Mouse (Mus musculus) common myeloid progenitor, adult 5-6 weeks (primary cell): ENCODE data around the gene Mroh3. TPM values are rescaled to one million over a fixed set of nuclear protein-coding genes. Genes with fewer than 3 reads are reported as not detected.

Experiments used
- ATAC-seq: replicated peaks from 2 replicates; pipeline ENCODE4 v1.8.0; 2016; ENCODE audit warnings: low read depth, mild to moderate bottlenecking, moderate TSS enrichment, inconsistent platforms; ENCODE audit not compliant: poor library complexity, severe bottlenecking
- total RNA-seq: library from RNA; stranded (forward); fragments of 200-1000, 187-1606 nt; gene quantifications from 2 replicates; pipeline ENCODE4 v1.2.3, GENCODE M21; 2017

Gene Mroh3
- total RNA-seq, 1 experiment from 2014 or later, result not detected

DNA sequence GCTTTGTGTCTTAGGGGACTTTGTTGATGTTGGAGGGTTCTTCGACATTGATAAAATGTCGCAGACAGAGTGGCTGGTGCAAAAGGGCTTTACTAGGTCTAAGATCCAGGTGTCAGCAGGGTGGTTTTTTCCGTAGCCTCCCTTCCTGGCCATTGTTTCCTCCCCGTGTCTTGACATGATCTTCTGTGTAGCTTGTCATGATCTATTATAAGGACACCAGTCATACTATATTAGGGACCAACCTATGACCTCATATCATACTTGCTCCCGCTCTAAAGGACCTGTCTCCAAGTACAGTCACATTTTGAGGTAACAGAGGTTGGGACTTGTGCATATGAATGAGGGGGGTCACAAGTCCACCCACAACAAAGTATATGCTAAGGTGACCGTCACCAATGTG is 51.7 kb downstream of the Mroh3 start:
- no peak for ATAC-seq

GRCm38 (mm10) chr1:136160297-136160696 is 52.3 kb downstream of the Mroh3 start:
- ATAC-seq, result no peak

DNA sequence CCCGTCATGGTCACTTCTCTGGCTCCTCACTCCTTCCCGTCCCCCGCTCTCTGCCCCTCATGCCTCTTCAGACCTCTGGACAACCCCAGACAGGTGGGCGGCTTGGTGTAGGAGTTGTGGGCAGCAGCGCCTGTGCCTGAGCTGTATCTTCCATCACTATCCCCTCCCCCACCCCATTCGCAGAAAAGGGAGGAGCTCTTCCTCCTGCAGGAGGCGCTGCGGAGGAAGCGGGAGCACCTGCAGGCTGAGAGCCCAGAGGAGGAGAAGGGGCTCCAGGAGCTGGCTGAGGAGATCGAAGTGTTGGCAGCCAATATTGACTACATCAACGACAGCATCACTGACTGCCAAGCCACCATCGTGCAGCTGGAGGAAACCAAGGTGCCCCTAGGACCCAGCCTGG is 52.8 kb downstream of the Mroh3 start:
- ATAC-seq, result no peak

GRCm38 (mm10) chr1:136156951-136157350 is 55.7 kb downstream of the Mroh3 start:
- ATAC-seq, result no peak

- no peak for ATAC-seq
These were observed 56.3 kb downstream of the Mroh3 start for GRCm38 (mm10) chr1:136156304-136156703.

DNA sequence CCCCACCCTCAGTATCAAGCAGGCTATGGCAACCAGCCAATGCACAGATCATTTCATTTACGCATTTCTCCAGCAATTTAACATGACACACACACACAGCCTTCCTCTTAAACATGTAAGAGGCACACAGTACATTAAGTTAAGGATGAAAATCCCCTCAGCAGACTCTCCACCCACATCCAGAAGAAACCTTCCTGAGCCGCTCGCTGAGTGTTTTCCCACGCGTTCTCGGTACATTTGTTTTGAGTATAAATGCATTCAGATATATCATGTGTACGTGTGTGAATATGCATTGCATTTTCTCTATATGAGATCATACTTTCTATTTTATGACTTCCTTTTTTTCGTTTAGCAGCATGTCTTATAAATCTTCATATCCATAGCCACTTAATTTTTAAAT is 61.3 kb downstream of the Mroh3 start:
- no peak for ATAC-seq

GRCm38 (mm10) chr1:136149702-136150101 is 62.9 kb downstream of the Mroh3 start:
- no peak for ATAC-seq

- no peak for ATAC-seq
These were observed 69.1 kb downstream of the Mroh3 start for GRCm38 (mm10) chr1:136143514-136143913.

GRCm38 (mm10) chr1:136142336-136142735 is 70.3 kb downstream of the Mroh3 start:
- ATAC-seq, result no peak

GRCm38 (mm10) chr1:136141176-136141950 is 71.3 kb downstream of the Mroh3 start:
- ATAC-seq, result peak; percentile 18

GRCm38 (mm10) chr1:136139990-136140640 is 72.5 kb downstream of the Mroh3 start:
- peak; percentile 74 for ATAC-seq

- ATAC-seq, result no peak
These were observed 74.3 kb downstream of the Mroh3 start for GRCm38 (mm10) chr1:136138191-136138830.

DNA sequence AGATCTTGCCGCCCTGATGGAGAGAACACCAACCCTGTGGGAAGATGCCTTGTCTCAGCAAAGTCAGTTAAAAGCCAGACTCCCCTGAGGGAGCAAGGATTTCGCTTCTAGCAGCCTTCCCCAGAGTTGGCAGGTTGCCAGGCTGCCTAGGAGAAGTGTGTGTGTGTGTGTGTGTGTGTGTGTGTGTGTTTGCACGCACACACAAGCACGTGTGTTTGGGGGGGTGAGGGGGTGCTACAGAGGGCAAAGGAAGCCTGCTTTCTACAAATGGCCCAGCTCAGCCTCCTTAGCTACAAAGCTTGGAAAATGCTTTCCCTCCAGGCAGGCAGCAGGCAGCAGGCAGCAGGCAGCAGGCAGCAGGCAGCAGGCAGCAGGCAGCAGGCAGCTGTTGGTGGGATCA is 75.1 kb downstream of the Mroh3 start:
- no peak for ATAC-seq

DNA sequence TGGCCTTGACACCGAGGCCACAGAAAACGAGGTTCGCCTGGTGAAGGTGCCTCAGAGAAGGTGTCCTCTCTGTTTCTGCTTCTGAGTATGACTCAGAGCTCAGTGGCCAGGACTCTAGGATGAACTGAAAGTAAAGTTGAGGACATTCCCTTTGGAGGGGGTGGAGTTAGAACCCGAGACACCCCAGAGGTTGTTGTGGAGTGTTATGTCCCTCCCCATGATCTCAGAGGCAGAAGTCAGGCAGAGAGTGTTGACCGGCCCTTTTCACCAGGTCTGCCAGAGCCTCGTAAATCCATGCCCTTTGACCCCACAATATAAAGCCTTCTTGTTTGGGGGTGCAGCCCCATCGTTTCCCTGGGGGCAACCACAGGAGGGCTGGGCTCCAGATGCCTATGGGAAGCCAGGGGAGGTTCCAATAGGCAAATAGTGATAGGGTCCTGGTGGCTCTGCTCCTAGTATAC is 75.5 kb downstream of the Mroh3 start:
- no peak for ATAC-seq

DNA sequence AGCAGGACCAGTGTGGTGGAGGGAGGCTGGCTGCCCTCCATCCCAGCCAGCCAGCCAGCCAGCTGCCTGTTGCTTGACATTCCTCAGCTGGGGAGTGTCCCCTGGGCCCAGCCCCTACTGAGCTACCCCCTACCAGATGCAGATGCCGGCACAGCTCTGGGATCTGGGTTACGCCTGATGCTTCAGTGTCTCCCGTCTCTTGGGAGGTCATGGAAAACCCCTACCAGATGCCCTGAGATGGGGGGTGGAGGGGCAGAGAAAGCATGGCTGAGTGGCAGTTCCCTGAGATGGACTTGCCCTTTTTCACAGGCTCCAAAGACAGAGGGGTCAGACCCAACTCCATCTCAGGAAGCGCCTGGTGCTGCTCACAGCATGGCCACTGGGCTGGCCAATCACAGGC is 76.1 kb downstream of the Mroh3 start:
- no peak for ATAC-seq

DNA sequence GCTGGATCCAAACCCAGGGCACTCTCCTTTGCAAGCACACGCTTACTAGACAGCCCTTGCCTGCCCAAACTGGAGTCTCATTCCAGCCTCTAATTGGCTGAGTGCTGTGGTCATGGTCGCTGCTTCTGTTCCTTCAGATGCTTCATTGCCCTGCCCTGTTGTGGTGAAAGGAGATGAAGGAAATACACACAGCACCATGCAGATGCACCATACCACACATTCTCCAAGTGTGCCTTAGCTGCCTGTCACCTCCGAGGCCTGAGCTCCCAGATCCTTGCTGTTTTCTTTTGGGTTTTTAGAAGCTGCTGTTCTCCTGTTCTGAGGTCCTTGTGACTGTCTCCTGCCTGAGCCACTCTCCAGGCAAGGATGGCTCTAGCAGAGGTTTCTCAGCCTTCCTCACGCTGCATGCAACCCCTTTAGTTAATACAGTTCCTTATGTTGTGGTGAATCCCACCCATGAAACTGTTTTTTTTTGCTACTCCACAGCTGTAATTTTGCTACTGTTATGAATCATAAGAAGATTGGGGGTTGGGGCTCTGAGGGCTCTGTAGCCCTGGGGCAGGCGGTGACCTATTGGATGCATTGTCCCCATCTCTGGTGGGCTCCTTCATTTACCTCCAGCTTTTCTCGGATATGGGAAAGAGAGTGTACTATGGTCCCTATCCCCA is 76.7 kb downstream of the Mroh3 start:
- ATAC-seq, result no peak

DNA sequence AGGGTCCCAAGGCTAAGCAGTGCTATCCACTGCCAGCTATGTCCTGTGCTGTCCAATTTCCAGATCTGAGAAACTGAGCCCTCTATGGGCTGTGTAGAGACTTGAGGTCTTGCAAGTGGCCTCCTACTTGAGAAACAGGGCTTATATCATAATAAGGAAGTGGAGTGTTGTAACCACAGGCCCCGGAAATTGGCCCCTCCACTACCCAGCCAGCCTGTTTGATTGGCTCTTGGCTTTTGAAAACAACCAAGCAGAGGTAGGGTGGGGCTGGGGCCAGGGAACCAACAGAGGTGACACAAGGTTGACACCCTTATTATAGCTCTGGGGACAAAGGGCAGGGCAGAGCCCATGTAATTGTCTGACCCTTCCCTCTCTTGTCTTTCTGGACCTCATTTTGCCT is 77.6 kb downstream of the Mroh3 start:
- peak; percentile 56 for ATAC-seq

GRCm38 (mm10) chr1:136134547-136134946 is 78.1 kb downstream of the Mroh3 start:
- no peak for ATAC-seq

- ATAC-seq, result no peak
These were observed 78.9 kb downstream of the Mroh3 start for GRCm38 (mm10) chr1:136133570-136134240.
